Mouse (Mus musculus) neural tube, embryonic 13.5 days (tissue): ENCODE data around the gene Mmp14. TPM values are rescaled to one million over a fixed set of nuclear protein-coding genes. Genes with fewer than 3 reads are reported as not detected.

Experiments used
- ATAC-seq: fragments of 200-750 bp; cut with Nextera tagmentation; 2 replicates; pipeline ENCODE4 v1.8.0; 2017; ENCODE audit warnings: low read depth, mild to moderate bottlenecking, moderate TSS enrichment, moderate library complexity
- H3K27ac ChIP-seq: fragments of 300-500 bp; sonication (generic); replicated peaks from 2 replicates; pipeline ENCODE4 v1.5.1; 2015; ENCODE audit warnings: moderate library complexity, mild to moderate bottlenecking, inconsistent platforms
- H3K27me3 ChIP-seq: fragments of 300-500 bp; sonication (generic); 2 replicates; pipeline ENCODE4 v1.6.1; 2015; ENCODE audit warnings: mild to moderate bottlenecking, inconsistent platforms
- H3K36me3 ChIP-seq: fragments of 300-500 bp; sonication (generic); 2 replicates; pipeline ENCODE4 v1.6.1; 2015; ENCODE audit warnings: mild to moderate bottlenecking, inconsistent platforms
- H3K4me1 ChIP-seq: fragments of 300-500 bp; sonication (generic); replicated peaks from 2 replicates; pipeline ENCODE4 v1.6.1; 2015; ENCODE audit warnings: inconsistent platforms
- H3K4me2 ChIP-seq: fragments of 300-500 bp; sonication (generic); 2 replicates; pipeline ENCODE4 v1.6.1; 2015; ENCODE audit warnings: inconsistent platforms, mild to moderate bottlenecking, moderate library complexity
- H3K4me3 ChIP-seq: fragments of 300-500 bp; sonication (generic); 2 replicates; pipeline ENCODE4 v1.5.1; 2015; ENCODE audit warnings: mild to moderate bottlenecking, inconsistent platforms
- H3K9ac ChIP-seq: fragments of 300-500 bp; sonication (generic); 2 replicates; pipeline ENCODE4 v1.6.1; 2015; ENCODE audit warnings: moderate library complexity, mild to moderate bottlenecking, inconsistent platforms
- H3K9me3 ChIP-seq: fragments of 300-500 bp; sonication (generic); 2 replicates; pipeline ENCODE4 v1.6.1; 2016; ENCODE audit warnings: inconsistent platforms
- WGBS: fragments of 180-500 bp; shearing (Covaris S2); methylation state at CpG from one replicate; pipeline ENCODE4 v1.1.7; 2015; 5-methylcytosine and 5-hydroxymethylcytosine counted together
- polyA plus RNA-seq: library from polyadenylated mRNA; unstranded; fragments of >200 nt; fragmentation: Nextera tagmentation; extraction: Ambion mirVana; gene quantifications from 2 replicates; pipeline ENCODE4 v1.2.1, GENCODE M21; 2015

The Mmp14 gene
- polyA plus RNA-seq, 1 experiment from 2014 or later, result 52.7 TPM

- Histone ChIP-seq H3K4me2 (peak overlapping the region; percentile 87), H3K9ac (peak overlapping the region; percentile 84), H3K27me3 (no peaks in the 10 kb centered on the region), H3K9me3 (no peaks in the 10 kb centered on the region), H3K4me3 (peak overlapping the region; percentile 80), H3K27ac (peak overlapping the region; percentile 71), H3K36me3 (peaks cover 26% of the 10 kb centered on the region), H3K4me1 (peaks cover 16% of the 10 kb centered on the region)
- ATAC-seq, result peak; percentile 80
- under 1% methylated on average over 38 of the region's 57 CpGs for WGBS
Measured at GRCm38 (mm10) chr14:54464293-54465005, 33.0 kb downstream of the Mmp14 start.

GRCm38 (mm10) chr14:54471467-54471866 lies 40.1 kb downstream of the Mmp14 start:
- WGBS, result 92% methylated on average over 2 of the region's 2 CpGs
- Histone ChIP-seq H3K4me1 (peaks cover 15% of the 10 kb centered on the region), H3K27me3 (no peaks in the 10 kb centered on the region), H3K4me2 (no peak overlapping the region), H3K36me3 (peaks cover 43% of the 10 kb centered on the region), H3K9me3 (no peaks in the 10 kb centered on the region), H3K4me3 (no peak overlapping the region), H3K9ac (no peak overlapping the region), H3K27ac (no peak overlapping the region)
- ATAC-seq, result no peak

- H3K9ac ChIP-seq, result 0 out of 2 replicates have a peak overlapping the region, but pooled peaks have one; percentile 8
- WGBS, result 63% methylated on average over 5 of the region's 5 CpGs
- peaks cover 27% of the 10 kb centered on the region for H3K4me1 ChIP-seq
- H3K4me2 ChIP-seq, result no peak overlapping the region
- H3K27me3 ChIP-seq, result no peaks in the 10 kb centered on the region
- ATAC-seq, result no peak
- no peak overlapping the region for H3K4me3 ChIP-seq
- no peaks in the 10 kb centered on the region for H3K9me3 ChIP-seq
- H3K36me3 ChIP-seq, result peaks cover 38% of the 10 kb centered on the region
- H3K27ac ChIP-seq, result no peak overlapping the region; the same call in 1 of the 2 replicates
Measured at GRCm38 (mm10) chr14:54472671-54473070, 41.3 kb downstream of the Mmp14 start.

- H3K36me3 ChIP-seq, result peaks cover 24% of the 10 kb centered on the region
- H3K9ac ChIP-seq, result no peak overlapping the region
- no peak overlapping the region for H3K27ac ChIP-seq
- WGBS, result 66% methylated on average over 5 of the region's 5 CpGs
- H3K27me3 ChIP-seq, result peaks cover 19% of the 10 kb centered on the region
- no peaks in the 10 kb centered on the region for H3K9me3 ChIP-seq
- no peak overlapping the region for H3K4me3 ChIP-seq
- no peak for ATAC-seq
- H3K4me2 ChIP-seq, result no peak overlapping the region
- peaks cover 45% of the 10 kb centered on the region for H3K4me1 ChIP-seq
Measured at GRCm38 (mm10) chr14:54474744-54475143, 43.3 kb downstream of the Mmp14 start.

- Histone ChIP-seq H3K4me3 (peak within 1 kb of the TSS; percentile 64), H3K4me1 (peaks cover 59% of the 10 kb centered on the region), H3K36me3 (peaks cover 10% of the 10 kb centered on the region; the same call in 1 of the 2 replicates), H3K4me2 (peak within 1 kb of the TSS; percentile 85), H3K9me3 (no peaks in the 10 kb centered on the region), H3K27me3 (peaks cover 32% of the 10 kb centered on the region), H3K27ac (peak within 1 kb of the TSS; percentile 76), H3K9ac (peak within 1 kb of the TSS; percentile 89)
- 1% methylated on average over 23 of the region's 23 CpGs for WGBS
- peak; percentile 90 for ATAC-seq
Measured at GRCm38 (mm10) chr14:54475941-54476844, 44.8 kb downstream of the Mmp14 start, which contains the start of gene Rem2. Gene Rem2, plus strand, starts transcription at chr14:54476100.

- ATAC-seq, result peak; percentile 20; the same call in 1 of the 2 replicates
- H3K4me3 ChIP-seq, result peak overlapping the region; percentile 64
- peak overlapping the region; percentile 76; the same call in 1 of the 2 replicates for H3K27ac ChIP-seq
- H3K4me2 ChIP-seq, result peak overlapping the region; percentile 85
- peak overlapping the region; percentile 89 for H3K9ac ChIP-seq
- 0 out of 2 replicates have a peak, but pooled peaks cover 7% of the 10 kb centered on the region for H3K36me3 ChIP-seq
- no peaks in the 10 kb centered on the region for H3K9me3 ChIP-seq
- 68% methylated on average over 15 of the region's 15 CpGs for WGBS
- H3K27me3 ChIP-seq, result peaks cover 33% of the 10 kb centered on the region
- peaks cover 59% of the 10 kb centered on the region for H3K4me1 ChIP-seq
Measured at GRCm38 (mm10) chr14:54477172-54477909, 45.9 kb downstream of the Mmp14 start.

GRCm38 (mm10) chr14:54479451-54479920 lies 48.1 kb downstream of the Mmp14 start:
- peak overlapping the region; percentile 31 for H3K4me3 ChIP-seq
- H3K27me3 ChIP-seq, result peaks cover 33% of the 10 kb centered on the region
- no peak for ATAC-seq
- peak overlapping the region; percentile 63 for H3K9ac ChIP-seq
- peaks cover 56% of the 10 kb centered on the region for H3K4me1 ChIP-seq
- 0 out of 2 replicates have a peak, but pooled peaks cover 7% of the 10 kb centered on the region for H3K36me3 ChIP-seq
- H3K4me2 ChIP-seq, result peak overlapping the region; percentile 57
- no peaks in the 10 kb centered on the region for H3K9me3 ChIP-seq
- WGBS, result 2% methylated on average over 40 of the region's 40 CpGs
- no peak overlapping the region for H3K27ac ChIP-seq

- H3K4me3 ChIP-seq, result no peak overlapping the region
- peaks cover 51% of the 10 kb centered on the region for H3K4me1 ChIP-seq
- no peak overlapping the region for H3K4me2 ChIP-seq
- peaks cover 33% of the 10 kb centered on the region for H3K27me3 ChIP-seq
- 67% methylated on average over 6 of the region's 6 CpGs for WGBS
- no peak overlapping the region for H3K9ac ChIP-seq
- no peak overlapping the region for H3K27ac ChIP-seq
- H3K9me3 ChIP-seq, result no peaks in the 10 kb centered on the region
- H3K36me3 ChIP-seq, result 0 out of 2 replicates have a peak, but pooled peaks cover 7% of the 10 kb centered on the region
- ATAC-seq, result no peak
Measured at GRCm38 (mm10) chr14:54480673-54481072, 49.3 kb downstream of the Mmp14 start.

- Histone ChIP-seq H3K27ac (no peak overlapping the region), H3K4me3 (no peak overlapping the region), H3K9ac (no peak overlapping the region), H3K36me3 (0 out of 2 replicates have a peak, but pooled peaks cover 7% of the 10 kb centered on the region), H3K4me1 (peaks cover 45% of the 10 kb centered on the region), H3K27me3 (peaks cover 33% of the 10 kb centered on the region), H3K4me2 (no peak overlapping the region), H3K9me3 (no peaks in the 10 kb centered on the region)
- no peak for ATAC-seq
- 81% methylated on average over 8 of the region's 8 CpGs for WGBS
Measured at GRCm38 (mm10) chr14:54481402-54481801, 50.0 kb downstream of the Mmp14 start.

- no peaks in the 10 kb centered on the region for H3K9me3 ChIP-seq
- no peak for ATAC-seq
- H3K36me3 ChIP-seq, result 0 out of 2 replicates have a peak, but pooled peaks cover 7% of the 10 kb centered on the region
- WGBS, result 36% methylated on average over 9 of the region's 9 CpGs
- H3K27me3 ChIP-seq, result peaks cover 33% of the 10 kb centered on the region
- peaks cover 34% of the 10 kb centered on the region for H3K4me1 ChIP-seq
- H3K4me2 ChIP-seq, result no peak overlapping the region
- no peak overlapping the region for H3K27ac ChIP-seq
- no peak overlapping the region for H3K4me3 ChIP-seq
- no peak overlapping the region for H3K9ac ChIP-seq
Measured at GRCm38 (mm10) chr14:54482498-54482897, 51.1 kb downstream of the Mmp14 start.

GRCm38 (mm10) chr14:54485899-54486298 lies 54.5 kb downstream of the Mmp14 start:
- Histone ChIP-seq H3K4me2 (no peak overlapping the region), H3K4me3 (no peak overlapping the region), H3K9me3 (no peaks in the 10 kb centered on the region), H3K27me3 (0 out of 2 replicates have a peak, but pooled peaks cover 4% of the 10 kb centered on the region), H3K27ac (no peak overlapping the region), H3K36me3 (no peaks in the 10 kb centered on the region), H3K9ac (no peak overlapping the region), H3K4me1 (peaks cover 4% of the 10 kb centered on the region; the same call in 1 of the 2 replicates)
- WGBS, result 88% methylated on average over 7 of the region's 7 CpGs
- ATAC-seq, result no peak
